Mouse (Mus musculus): Measurements from ENCODE around the gene Cbs. TPM values are rescaled to one million over a fixed set of nuclear protein-coding genes. Genes with fewer than 3 reads are reported as not detected.

Gene Cbs
- total and polyA plus RNA-seq, 3 experiments = 1.2 to 1.9 (median 1.4) TPM

DNA sequence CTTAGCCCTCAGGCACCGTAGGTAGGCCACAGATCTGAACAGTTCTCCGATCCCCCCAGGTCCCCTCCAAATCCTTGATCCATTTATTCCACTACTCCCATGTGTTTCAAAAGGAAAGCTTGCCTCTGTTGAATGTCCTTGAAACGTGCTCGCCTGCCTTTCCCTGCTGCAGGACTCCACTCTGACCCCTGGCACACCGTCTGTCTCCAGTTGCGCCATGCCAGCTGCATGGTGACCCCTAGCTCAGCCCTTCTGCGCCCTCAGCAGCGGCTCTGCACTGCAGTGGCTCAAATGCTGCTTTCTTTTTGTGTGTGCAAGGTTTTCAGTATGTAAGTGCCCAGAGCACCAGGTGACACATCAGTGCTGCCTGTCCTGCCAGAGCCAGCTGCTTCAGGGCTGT is 38.4 kb downstream of the Cbs start:
- TF ChIP-seq JUN (IDR thresholded peaks at IDR 0.05; ENCODE audit: insufficient read depth, low read depth, low read length) (no peak), ETS1 (conservative IDR thresholded peaks at IDR 0.05; ENCODE audit: low read depth, low read length) (no peak), NELFE (IDR thresholded peaks at IDR 0.05; ENCODE audit: low read depth, low read length) (no peak), EP300 (IDR thresholded peaks at IDR 0.05; ENCODE audit: low read length) (no peak), UBTF (IDR thresholded peaks at IDR 0.05; ENCODE audit: low read depth, low read length) (no peak), RAD21 (IDR thresholded peaks at IDR 0.05; ENCODE audit: low read depth, low read length) (no peak), E2F4 (IDR thresholded peaks at IDR 0.05; ENCODE audit: insufficient replicate concordance, low read depth, low read length) (no peak), PAX5 (IDR thresholded peaks at IDR 0.05; ENCODE audit: low read length) (no peak)
- no peak overlapping the region for H3K4me3 ChIP-seq (replicated peaks in 1 of 3; ENCODE audit: low read depth in 2 of 3, low read length in 2 of 3, poor library complexity in 1 of 3)
- peaks cover 47 to 88% of the 10 kb centered on the region in 2 experiments for H3K36me3 ChIP-seq (replicated peaks in 1 of 2; ENCODE audit: control insufficient read depth in 1 of 2, insufficient read depth in 1 of 2, low read length in 1 of 2)
- no peaks in the 10 kb centered on the region for H3K79me2 ChIP-seq (replicated peaks; ENCODE audit: control insufficient read depth, extremely low read depth, insufficient read depth, poor library complexity, severe bottlenecking)
- no peaks in the 10 kb centered on the region for H3K27me3 ChIP-seq (replicated peaks)
- in situ Hi-C loops (cut with MboI; ENCODE audit: low pct_ligation_motif_present, low pct_unique_long_range_greater_than_20kb, low sequenced_read_pairs) (no loop called here), dilution Hi-C loops (cut with MboI; ENCODE audit: extremely low pct_ligation_motif_present, extremely low pct_unique_long_range_greater_than_20kb, low sequenced_read_pairs) (no loop called here)
- no peak overlapping the region for H3K9ac ChIP-seq (ENCODE audit: insufficient read depth, low read depth)
- H3K4me2 ChIP-seq (ENCODE audit: insufficient read depth, low read depth, poor library complexity, severe bottlenecking) = no peak overlapping the region
- no peaks in the 10 kb centered on the region for H3K9me3 ChIP-seq (replicated peaks; ENCODE audit: low read length)
- DNase-seq (ENCODE audit: extremely low read depth) = no peak
- peaks cover 0 to 9% of the 10 kb centered on the region in 2 experiments; a peak in 2 of 4 replicates for H3K4me1 ChIP-seq (ENCODE audit: control insufficient read depth in 1 of 2, insufficient read depth in 2 of 2)
- no peak overlapping the region for H3K27ac ChIP-seq (ENCODE audit: insufficient read depth, low read depth)

DNA sequence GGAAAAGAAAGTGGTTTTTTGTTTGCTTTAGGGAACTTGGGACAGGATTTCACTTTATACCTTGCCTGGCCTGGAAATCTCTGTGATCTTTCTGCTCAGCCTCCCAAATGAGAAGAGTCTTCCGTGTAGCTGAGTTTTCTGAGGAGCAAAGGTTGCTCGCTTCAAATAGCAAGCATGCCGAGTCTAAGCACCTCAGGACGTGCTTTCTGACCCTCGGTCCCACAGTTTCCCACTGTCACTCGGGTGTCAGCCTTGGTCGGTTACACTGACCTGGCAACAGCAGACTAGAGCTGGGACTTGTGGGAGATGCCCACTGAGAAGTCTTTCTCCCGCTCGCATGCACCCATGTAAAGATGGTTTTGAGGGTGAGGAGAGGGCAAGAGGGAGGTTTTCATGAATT is 39.1 kb downstream of the Cbs start:
- H3K36me3 ChIP-seq (replicated peaks in 1 of 2; ENCODE audit: control insufficient read depth in 1 of 2, insufficient read depth in 1 of 2, low read length in 1 of 2) = peaks cover 42 to 88% of the 10 kb centered on the region in 2 experiments
- dilution Hi-C loops (cut with MboI; ENCODE audit: extremely low pct_ligation_motif_present, extremely low pct_unique_long_range_greater_than_20kb, low sequenced_read_pairs) = no loop called here
- peaks cover 0 to 9% of the 10 kb centered on the region in 2 experiments; a peak in 2 of 4 replicates for H3K4me1 ChIP-seq (ENCODE audit: control insufficient read depth in 1 of 2, insufficient read depth in 2 of 2)
- no peaks in the 10 kb centered on the region for H3K27me3 ChIP-seq (replicated peaks)
- no peak for DNase-seq (ENCODE audit: extremely low read depth)
- no peak overlapping the region for H3K4me2 ChIP-seq (ENCODE audit: insufficient read depth, low read depth, poor library complexity, severe bottlenecking)
- in situ Hi-C loops (cut with MboI; ENCODE audit: low pct_ligation_motif_present, low pct_unique_long_range_greater_than_20kb, low sequenced_read_pairs) = no loop called here
- H3K79me2 ChIP-seq (replicated peaks; ENCODE audit: control insufficient read depth, extremely low read depth, insufficient read depth, poor library complexity, severe bottlenecking) = no peaks in the 10 kb centered on the region
- no peak overlapping the region for H3K27ac ChIP-seq (ENCODE audit: insufficient read depth, low read depth)
- no peak overlapping the region for H3K4me3 ChIP-seq (replicated peaks in 1 of 3; ENCODE audit: low read depth in 2 of 3, low read length in 2 of 3, poor library complexity in 1 of 3)
- TF ChIP-seq TCF12 (IDR thresholded peaks at IDR 0.05; ENCODE audit: low read depth, low read length) = no peak
- TF ChIP-seq TBP (conservative IDR thresholded peaks at IDR 0.05; ENCODE audit: low read depth, low read length) = no peak
- TF ChIP-seq NELFE (IDR thresholded peaks at IDR 0.05; ENCODE audit: low read depth, low read length) = no peak
- TF ChIP-seq USF1 (IDR thresholded peaks at IDR 0.05; ENCODE audit: low read depth, low read length) = no peak
- TF ChIP-seq E2F4 (IDR thresholded peaks at IDR 0.05; ENCODE audit: insufficient replicate concordance, low read depth, low read length) = no peak
- no peak for TF ChIP-seq MEF2A (IDR thresholded peaks at IDR 0.05; ENCODE audit: borderline replicate concordance, low read depth, low read length)
- no peak for TF ChIP-seq SIN3A (IDR thresholded peaks at IDR 0.05; ENCODE audit: low read length)
- no peak for TF ChIP-seq EP300 (IDR thresholded peaks at IDR 0.05; ENCODE audit: low read length)
- TF ChIP-seq SMC3 (IDR thresholded peaks at IDR 0.05; ENCODE audit: low read depth, low read length) = no peak
- TF ChIP-seq BHLHE40 (IDR thresholded peaks at IDR 0.05; ENCODE audit: low read depth, low read length) = no peak
- no peak for TF ChIP-seq NRF1 (IDR thresholded peaks at IDR 0.05; ENCODE audit: low read depth, low read length)
- TF ChIP-seq RAD21 (IDR thresholded peaks at IDR 0.05; ENCODE audit: low read depth, low read length) = no peak
- TF ChIP-seq JUN (IDR thresholded peaks at IDR 0.05; ENCODE audit: insufficient read depth, low read depth, low read length) = no peak
- TF ChIP-seq ZNF384 (IDR thresholded peaks at IDR 0.05; ENCODE audit: low read depth, low read length) = no peak
- no peak for TF ChIP-seq MAX (IDR thresholded peaks at IDR 0.05; ENCODE audit: low read length)
- no peak for TF ChIP-seq HCFC1 (IDR thresholded peaks at IDR 0.05; ENCODE audit: low read depth, low read length)
- no peak for TF ChIP-seq POLR2AphosphoS2 (IDR thresholded peaks at IDR 0.05; ENCODE audit: low read depth, low read length)
- no peak for TF ChIP-seq IRF4 (IDR thresholded peaks at IDR 0.05; ENCODE audit: low read depth, low read length)
- no peak for TF ChIP-seq GABPA (IDR thresholded peaks at IDR 0.05; ENCODE audit: insufficient replicate concordance, low read depth, low read length)
- no peak for TF ChIP-seq ETS1 (conservative IDR thresholded peaks at IDR 0.05; ENCODE audit: low read depth, low read length)
- no peaks in the 10 kb centered on the region for H3K9me3 ChIP-seq (replicated peaks; ENCODE audit: low read length)
- H3K9ac ChIP-seq (ENCODE audit: insufficient read depth, low read depth) = no peak overlapping the region

Data from CH12.LX (cell line).